Mouse (Mus musculus): ENCODE results near the gene Rims1.

The Rims1 gene

DNA sequence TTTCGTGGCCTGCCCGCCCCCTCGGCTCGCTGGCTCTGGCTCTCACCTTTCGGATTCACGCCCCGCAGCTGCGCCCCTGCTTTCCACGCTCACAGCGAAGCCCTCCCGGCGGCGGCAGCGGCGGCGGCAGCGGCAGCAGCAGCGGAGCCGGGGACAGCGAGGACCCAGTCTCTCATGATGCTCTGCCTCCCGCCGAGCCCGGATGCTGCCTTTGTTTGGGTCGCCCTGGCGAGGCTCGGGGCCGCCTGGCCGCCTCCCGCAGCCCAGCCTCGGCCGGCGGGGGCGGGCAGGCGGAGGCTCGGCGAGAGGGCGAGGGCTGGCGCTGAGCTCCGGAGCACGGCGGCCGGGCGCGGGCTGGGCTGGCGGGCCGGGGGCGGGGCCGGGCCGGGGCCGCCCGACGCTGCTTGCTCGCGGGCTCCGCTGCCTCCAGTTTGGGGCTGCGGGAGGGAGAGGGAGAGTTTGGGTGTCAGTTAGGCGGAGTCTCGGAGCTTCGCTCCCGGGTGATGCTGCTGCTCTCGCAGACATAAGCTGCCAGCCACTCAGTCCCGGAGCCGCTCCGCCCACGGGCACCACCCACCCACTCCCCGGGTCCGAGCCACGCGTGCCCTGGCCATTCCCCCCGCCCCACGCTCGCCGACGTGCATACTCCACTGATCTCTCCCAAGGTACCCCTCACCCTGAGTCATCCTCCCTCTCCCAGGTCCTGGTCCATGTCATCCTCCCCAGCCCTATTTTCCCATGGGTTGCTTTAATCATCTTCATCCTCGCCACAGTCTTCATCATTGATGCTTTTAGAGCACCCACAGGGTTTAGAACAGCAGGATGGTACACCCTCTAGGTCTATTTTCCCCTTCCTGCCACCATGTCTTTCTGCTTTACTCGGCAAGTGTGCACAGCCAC lies at the start of gene Rims1:
TSS of gene Rims1 (minus strand) at position 269 of the 900 bp plus-strand sequence.
- peak; percentile 28 to 59 for DNase-seq (ENCODE audit: low spot score in 2 of 2)

DNA sequence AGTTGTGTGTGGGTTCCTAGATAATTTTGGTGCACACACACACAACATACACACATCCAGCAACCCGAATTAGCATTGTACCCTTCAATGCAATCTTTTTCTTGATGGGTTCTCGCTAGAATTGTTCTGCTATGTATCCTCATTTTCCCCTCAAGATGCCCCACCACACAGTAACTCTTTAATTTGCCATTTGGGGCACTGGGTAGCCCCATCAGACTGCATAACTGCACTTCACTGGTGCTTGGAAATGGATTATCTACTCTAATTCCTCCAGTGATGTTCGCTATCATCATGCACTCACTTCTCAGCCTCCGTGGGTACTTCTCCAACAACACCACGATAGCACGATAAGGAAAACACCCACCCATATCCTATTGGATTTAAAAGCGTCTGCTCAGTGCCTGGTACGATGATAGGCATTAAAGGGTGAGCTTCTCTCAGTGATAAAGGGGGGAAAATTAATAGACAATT lies 867 bp upstream of the Rims1 start:
- no peak for DNase-seq (ENCODE audit: low spot score in 2 of 2)

DNA sequence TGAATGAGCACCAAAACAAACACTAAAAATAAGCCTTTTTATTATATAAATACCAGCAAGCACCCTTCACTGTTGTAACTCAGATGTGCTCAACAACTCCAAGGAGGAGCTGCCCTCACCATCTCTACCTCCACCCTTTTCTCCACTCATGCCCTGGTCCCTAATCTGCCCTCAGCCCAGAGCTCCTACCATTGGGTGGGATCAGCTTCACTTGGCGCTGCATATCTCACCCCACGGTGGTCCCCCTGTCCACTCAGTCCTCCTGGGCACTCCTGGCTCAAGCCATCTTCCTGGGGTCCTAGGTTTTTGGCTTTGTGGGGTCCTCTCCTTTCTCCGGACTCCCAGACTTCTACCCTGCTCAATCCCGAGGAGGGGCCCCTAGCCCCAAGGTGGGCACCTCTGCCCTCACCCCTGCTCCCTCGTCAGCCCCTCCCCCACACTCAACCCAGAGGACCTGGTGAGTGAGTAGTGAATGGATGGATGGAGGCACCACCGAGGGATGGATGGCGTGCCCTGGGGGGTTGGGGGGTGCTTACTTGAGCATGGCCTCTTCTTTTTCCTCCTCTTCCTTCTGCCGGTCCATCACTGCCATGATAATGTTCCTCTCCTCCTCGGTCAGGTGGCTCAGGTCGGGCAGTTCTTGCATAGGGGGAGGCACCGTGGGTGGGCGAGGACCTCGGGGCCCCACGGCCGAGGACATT lies 619 bp downstream of the Rims1 start:
- DNase-seq (ENCODE audit: low spot score in 2 of 2) = peak in 1 of 2 experiments; percentile 60

DNA sequence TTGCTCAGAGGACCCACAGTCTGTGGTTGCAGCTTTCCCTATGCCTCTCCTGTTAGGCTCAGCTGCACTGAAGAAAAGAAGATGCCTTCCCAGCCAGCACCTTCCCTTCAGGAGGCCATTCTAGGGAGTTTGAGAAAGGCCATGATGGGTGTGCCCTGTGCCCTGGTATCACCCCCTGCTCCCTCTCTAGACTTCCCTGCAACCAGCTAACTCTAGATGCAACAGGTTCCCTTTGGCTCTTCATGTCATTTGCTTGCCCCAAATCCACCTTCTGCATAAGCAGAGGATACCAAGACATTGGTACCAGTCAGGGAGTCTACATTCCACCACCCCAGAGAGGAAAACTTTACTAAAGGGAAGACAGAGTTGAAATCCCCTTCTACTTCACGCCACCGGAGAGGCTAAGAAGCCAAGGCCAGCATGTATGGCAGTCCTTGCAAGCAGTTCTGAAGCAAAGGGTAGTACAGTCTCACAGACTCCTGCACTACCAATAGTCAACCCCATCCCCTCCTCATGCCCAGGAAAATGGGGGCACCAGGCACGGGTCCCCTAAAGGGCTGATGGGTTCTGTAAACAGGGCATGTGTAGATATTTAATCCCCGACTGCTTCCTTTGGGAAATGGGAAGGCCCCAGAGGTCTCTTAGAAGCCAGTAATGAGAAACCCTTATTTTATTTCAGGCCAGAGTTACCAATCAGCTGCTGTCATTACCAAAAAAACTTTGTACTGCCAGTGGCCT lies 1.5 kb downstream of the Rims1 start:
- no peak for DNase-seq (ENCODE audit: low spot score in 2 of 2)

DNA sequence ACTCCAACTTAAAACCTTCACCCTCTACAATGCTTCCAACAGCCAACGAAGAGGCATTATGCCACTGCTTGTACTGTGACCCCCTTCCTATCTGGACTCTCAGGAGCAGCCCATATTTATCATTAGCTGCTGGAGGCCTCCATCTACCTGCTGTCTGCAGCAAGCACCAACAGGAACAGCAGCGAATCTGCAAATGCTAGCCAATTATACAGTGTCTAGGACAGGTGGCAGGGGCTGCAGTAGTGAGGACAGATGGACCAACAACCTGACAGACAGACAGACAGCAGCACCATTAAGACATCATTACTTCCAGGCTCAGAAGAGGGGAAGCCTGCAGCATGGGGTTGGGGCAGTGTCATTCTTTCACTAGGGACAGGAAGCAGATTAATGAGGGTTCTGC lies 2.3 kb downstream of the Rims1 start:
- no peak for DNase-seq (ENCODE audit: low spot score in 2 of 2)

DNA sequence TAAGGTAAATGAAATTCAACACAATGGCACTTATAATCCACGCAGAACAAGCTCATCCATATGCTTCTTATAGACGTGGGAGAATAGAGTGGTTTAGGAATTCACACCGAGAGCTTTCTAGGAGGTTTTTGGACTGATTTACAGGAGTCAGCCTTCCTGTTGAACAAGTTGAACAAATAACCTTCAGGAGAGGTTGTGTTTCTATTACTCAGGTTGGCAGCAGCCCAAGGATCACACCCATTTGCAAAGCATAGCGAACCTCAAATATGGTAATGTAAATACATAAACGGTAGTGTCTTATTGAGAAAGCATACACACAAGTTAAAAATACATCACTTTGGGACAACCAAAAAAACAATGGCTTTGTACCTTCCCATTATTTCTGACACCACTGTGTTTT lies 5.5 kb downstream of the Rims1 start:
- DNase-seq (ENCODE audit: low spot score in 2 of 2) = no peak

DNA sequence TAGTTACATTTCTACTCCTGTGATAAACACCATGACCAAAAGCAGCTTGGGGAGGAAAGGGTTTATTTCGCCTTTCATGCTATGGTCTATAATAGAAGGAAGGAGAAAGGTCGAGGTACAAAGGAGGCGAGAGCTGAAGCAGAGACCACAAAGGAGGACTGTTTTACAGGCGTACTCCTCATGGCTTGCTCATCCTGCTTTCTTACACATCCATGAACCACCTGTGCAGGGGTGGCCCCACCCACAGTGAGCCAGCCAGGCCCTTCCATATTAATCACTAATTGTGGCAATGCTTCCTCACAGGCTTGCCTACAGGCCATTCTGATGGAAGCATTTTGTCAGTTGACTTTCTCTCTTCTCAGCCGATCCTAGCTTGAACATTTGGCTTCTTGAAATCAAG lies 8.7 kb downstream of the Rims1 start:
- DNase-seq (ENCODE audit: low spot score in 2 of 2) = no peak

DNA sequence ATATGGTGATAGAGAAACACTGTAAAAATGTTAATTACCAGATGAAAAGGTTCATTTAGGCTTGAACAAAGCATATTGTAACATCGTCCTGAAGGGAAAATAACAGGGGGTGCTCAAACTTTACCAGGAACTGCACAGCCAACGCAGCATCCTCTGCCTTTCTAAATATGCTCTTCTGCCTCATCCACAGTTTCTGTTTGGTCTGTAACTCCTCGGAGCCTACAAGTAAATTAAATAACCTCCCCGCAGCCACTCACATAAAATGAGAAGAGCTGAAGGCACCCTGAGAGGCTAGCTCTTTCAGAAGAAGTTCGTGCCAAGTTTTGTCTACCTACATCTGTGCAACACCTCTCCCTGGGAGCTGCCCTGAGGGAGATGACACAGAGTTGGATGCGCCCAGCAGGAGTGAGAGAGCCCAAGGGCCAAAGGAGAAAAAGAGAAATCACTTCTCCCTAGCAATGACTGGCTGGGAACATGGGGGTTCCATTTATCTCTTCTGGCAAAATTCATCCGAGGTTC lies 16.3 kb downstream of the Rims1 start:
- no peak for DNase-seq (ENCODE audit: low spot score in 2 of 2)

DNA sequence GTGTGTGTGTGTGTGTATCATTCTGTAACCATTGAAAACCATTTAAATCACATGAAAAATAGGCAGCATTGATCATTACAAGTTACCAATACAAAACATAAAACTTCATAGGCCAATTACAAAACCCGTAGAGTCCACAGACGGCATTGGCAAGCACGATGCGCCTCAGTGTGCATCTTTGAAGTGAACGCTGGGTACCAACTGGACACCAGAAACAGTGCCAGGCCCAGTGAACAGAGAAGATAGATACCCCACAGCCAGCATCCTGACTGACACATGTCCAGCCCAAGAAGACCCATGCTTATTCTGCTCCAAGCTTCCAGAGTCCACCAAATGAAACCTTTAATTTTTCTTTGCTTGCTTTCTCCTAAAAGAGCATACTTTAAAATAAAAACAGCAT lies 18.2 kb downstream of the Rims1 start:
- DNase-seq (ENCODE audit: low spot score in 2 of 2) = no peak

DNA sequence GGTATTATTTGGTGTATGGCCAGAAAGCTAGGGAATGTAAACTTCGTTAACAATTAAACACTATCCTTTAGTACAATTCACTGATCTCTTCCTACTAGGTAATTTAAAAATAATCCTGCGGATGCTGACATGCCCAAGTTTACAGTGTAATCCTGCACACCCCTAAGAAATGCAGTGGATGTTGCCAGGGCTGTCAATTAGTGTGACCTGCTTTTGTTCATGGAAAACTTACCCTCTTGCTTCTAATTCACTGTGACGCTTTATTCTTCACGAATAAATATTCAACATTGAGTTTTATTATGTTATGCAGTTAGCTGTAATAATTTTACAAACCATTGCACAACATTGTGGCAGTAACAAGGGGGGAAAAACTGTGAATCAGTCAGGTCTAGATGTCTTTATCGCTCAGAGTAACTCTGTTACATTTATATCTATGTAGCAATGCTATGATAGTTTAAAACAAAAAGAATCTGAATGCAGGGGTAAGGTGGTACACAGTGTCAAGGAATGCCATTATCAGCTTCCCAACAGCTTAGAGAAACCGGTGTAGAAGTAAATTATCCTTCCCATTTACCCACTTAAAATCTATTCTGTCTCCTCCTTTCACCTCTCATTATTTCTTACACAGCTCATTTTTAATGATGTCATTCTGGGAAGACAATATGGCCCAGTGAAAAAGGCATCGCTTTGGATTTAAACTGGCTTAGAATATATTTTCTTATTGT lies 35.1 kb downstream of the Rims1 start:
- DNase-seq (ENCODE audit: low spot score in 2 of 2) = no peak

DNA sequence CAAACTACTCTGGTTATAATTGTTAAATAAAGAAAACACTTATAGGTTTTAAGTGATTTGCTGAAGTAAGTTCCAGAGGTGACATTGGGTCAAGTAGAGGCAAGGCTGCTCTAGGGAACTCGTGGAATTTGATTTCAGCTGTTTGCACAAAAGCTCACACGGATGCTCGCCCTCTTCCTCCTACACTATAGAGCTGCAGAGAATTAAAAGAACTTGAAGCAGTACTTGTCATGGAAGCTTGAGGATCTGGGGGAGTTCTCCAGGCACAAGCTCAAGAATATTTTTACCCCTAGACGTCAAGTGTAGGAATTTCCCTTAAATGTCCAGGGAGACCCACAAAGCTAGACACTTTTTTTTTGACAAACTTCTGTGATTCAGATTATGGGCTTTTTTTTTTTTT lies 42.4 kb downstream of the Rims1 start:
- no peak for DNase-seq (ENCODE audit: low spot score in 2 of 2)

DNA sequence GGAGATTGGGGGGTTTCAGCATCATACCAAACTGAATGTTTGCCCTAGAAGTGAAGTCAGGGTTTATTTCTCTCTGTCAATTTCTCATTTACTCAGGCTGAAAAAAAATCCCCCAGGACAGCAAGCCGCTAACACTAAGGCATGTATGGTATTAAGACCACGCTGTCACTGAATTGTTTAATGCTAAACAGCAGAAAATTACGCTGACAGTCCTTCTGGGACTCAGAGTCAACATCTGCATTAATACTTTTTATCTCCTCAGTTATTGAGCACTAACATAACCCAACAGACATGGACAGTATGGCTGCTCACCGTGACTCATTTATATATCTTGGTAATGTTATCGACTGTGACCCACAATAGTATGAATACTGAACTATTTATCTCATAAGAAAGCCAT lies 43.0 kb downstream of the Rims1 start:
- no peak for DNase-seq (ENCODE audit: low spot score in 2 of 2)

DNA sequence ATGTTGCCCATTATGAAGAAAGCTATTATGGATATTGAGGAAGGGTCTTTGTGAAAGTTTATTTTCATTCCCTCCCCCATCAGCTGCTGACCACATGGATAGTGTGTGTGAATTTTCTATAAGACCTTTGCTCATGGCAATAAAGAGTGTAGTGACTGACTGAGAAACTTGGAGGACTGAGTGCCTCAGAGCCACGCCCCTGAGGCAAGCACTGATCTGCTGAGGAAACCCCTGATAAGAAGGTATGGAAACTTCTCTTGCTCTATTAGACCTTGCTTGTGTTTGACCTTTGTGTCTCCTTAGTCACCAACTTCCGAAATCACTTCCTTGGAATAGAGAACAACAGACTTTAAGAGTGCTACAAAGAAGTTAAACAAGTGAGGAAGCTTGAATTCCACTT lies 55.3 kb downstream of the Rims1 start:
- no peak for DNase-seq (ENCODE audit: low spot score in 2 of 2)

DNA sequence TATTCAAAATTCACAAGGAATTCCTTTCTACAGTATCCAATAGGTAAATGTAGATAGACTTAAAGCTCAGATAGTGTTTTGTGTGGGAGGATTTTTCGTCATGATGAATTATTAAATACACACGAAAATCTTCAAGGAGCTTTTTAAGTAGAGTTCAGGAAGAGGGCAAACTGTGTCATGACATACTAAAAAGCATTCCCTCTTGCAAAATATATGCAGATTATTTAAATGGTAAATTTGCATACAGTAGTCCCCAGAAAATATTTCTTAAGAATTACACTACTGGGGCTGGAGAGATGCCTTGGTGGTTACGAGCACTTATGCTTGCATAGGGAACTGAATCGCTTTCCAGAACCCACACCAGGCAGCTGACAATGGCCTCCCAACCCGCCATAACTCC lies 61.1 kb downstream of the Rims1 start:
- no peak for DNase-seq (ENCODE audit: low spot score in 2 of 2)

DNA sequence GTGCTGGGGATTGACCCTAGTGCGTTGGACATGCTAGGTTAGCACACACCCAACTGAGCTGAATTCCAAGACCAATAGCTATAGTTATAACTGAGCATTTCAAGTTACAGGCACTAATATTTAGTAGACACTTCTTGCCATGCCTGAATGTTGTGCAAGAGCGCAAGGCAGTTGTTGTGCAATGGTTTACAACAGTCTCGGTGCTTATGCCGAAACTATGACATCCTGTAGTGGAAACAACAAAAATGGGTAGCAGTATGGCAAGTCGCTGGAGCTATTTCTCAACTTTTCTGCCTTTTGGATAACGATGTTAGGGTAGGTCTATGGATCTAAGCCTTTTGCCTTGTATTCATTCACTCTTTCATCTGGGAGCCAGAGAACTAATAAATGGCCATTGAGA lies 68.3 kb downstream of the Rims1 start:
- DNase-seq (ENCODE audit: low spot score in 2 of 2) = no peak

DNA sequence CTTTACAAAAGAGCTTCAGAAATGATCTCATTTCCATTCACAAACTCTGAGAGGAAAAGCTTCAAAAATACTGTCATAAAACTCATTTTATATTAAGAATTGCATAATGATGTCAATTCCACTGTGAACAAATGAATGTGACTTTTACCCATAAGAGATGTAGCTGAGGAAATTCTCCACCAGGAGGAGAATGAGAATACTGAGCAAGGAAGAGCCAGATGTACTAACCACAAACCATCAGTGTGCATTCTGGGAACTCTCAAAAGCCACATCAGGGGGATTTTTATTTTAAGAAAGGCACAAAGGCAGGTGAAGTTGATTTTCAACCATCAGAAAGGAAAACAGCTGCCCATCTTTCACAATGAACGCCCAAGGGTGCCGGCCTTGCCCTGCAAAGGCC lies 71.4 kb downstream of the Rims1 start:
- DNase-seq (ENCODE audit: low spot score in 2 of 2) = no peak

DNA sequence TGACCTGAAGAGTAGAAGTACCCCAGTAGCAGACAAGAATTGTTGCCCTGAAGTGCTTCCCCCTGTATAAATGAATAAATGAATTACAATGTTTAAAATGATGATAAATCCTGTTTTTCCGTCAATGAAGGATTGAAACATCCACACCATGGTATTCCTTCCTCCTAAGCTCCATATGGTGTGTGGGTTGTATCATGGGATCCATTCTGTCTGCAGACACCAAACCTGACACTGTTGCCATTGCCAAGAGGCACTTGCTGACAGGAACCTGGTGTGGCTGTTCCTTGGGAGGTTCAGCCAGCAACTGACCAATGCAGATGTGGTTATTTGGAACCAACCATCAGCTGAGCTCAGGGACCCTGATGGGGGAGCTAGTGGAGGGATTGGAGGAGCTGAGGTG lies 72.5 kb downstream of the Rims1 start:
- DNase-seq (ENCODE audit: low spot score in 2 of 2) = no peak

DNA sequence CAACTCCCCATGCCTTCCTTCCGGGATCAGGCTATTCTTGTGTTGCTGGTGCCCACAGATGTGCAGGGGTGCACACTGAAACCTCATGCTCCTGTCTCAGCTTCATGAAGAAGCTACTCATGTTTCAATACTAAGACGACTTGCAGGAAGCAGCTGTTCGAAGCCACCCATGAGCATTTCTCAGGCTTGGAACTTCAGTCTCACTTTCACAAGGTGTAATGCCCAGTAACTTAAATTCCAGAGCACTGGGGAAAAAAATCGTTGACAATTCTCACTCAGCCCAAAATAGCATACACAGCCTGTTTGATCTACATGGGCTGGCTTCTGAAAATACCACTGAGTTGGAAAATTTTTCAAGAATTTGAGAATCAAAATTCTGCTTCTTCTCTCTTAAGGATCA lies 77.6 kb downstream of the Rims1 start:
- DNase-seq (ENCODE audit: low spot score in 2 of 2) = no peak

DNA sequence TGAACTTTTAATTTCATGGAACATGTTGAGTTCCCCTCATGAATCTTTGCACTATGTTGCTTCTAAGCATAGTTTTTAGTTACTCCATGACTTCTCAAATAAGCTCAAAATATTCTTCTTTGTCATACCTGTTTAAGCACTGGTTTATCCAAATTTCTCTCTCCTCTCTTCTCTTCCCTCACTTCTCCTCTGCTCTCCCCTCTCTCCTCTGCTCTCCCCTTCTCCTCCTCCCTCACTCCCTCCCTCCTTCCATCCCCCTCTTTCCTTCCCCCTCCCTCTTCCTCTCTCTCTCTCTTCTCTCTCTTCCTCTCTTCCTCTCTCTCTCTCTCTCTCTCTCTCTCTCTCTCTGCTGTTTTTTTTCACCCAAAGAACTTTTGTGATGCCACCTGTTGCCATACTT lies 84.1 kb downstream of the Rims1 start:
- no peak for DNase-seq (ENCODE audit: low spot score in 2 of 2)

DNA sequence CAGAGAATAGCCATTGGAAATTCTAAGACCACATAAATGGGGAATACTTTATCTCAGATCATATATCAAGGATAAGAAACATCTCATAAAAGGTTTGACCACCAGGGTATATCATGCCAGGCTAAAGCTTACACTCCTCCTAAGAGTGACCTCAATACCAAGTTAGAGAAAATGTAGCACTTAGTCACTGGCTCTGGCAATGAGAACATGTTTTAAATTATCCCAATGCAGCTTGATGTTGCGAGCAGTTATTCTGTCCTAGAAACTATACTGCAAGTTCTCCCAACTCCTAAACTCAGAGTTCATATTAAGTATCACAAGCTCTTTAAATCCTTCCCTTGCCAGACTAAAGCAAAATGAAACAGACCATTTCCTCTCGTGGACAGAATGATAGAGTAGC lies 85.1 kb downstream of the Rims1 start:
- no peak for DNase-seq (ENCODE audit: low spot score in 2 of 2)

DNA sequence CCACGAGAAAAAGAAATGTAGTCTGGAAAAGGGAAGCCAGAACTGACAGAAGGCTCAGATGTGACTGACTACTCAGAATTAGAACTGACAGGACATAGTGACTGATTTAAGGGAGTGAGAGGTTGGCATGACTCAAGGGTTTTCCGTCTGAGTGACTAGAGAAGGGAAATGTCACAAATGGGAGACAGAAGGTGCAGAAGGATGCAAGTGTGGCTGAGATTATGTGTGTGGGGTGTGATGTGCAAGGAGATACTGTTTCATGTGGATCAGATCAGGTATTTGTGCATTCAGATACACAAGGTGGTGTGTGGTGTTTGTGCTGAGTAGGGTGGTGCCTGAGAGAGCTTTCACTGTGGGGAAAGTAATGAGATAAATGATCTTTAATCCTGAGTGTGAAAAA lies 96.3 kb downstream of the Rims1 start:
- no peak for DNase-seq (ENCODE audit: low spot score in 2 of 2)

DNA sequence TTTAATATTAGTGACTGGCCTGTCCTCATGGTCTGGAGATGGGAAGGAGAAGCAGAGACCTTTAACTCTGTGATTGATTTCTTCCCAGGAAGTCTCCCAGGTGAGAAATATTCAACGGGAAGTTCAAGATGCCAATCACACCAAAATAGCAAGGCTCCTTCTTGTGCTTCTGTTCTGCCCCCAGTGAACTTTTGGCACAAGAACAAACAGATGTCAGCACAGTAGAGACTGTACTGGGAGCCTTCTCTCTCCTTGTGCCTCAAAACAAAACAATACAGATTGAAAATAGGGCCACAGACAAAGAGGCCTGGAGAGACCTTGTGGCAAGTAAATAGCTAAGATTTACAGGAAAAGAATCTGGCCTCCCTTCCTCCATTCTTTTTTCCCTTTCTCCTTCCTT lies 110.7 kb downstream of the Rims1 start:
- no peak for DNase-seq (ENCODE audit: low spot score in 2 of 2)

Measured in urinary bladder, postnatal 4 days (tissue).